Mouse (Mus musculus): ENCODE results near the gene Lhfpl1. TPM values are rescaled to one million over a fixed set of nuclear protein-coding genes. Genes with fewer than 3 reads are reported as not detected.

The Lhfpl1 gene
- not detected in 2 replicates for total RNA-seq (2012; rRNA removed)

GRCm38 (mm10) chrX:145348377-145349203 is at the start of gene Lhfpl1:
Lhfpl1 (minus strand) TSS chrX:145349089.
- no peaks in the 10 kb centered on the region for H3K36me3 ChIP-seq (ENCODE audit: control insufficient read depth, insufficient read depth, low read length, poor library complexity, severe bottlenecking)
- no peaks in the 10 kb centered on the region for H3K9me3 ChIP-seq (ENCODE audit: control insufficient read depth, insufficient read depth, low read depth, low read length)
- in situ Hi-C loops (cut with MboI; ENCODE audit: low sequenced_read_pairs in 2 of 2, unreplicated experiment in 2 of 2), result no loop called here
- no peak within 1 kb of the TSS for H3K9ac ChIP-seq (ENCODE audit: insufficient read depth, low read depth, low read length, poor library complexity, severe bottlenecking)
- H3K4me1 ChIP-seq (ENCODE audit: control insufficient read depth in 2 of 2, insufficient read depth in 2 of 2, low read length in 2 of 2, poor library complexity in 1 of 2), result no peaks in the 10 kb centered on the region
- no peak for TF ChIP-seq CHD2 (IDR thresholded peaks at IDR 0.05; ENCODE audit: low read depth, low read length)
- no peak for TF ChIP-seq HCFC1 (IDR thresholded peaks at IDR 0.05; ENCODE audit: borderline replicate concordance, insufficient read depth, low read length)
- TF ChIP-seq MAFK (IDR thresholded peaks at IDR 0.05; ENCODE audit: insufficient read depth, low read depth, low read length), result no peak
- TF ChIP-seq ZC3H11A (IDR thresholded peaks at IDR 0.05; ENCODE audit: borderline replicate concordance, low read depth, low read length), result no peak
- no peak for TF ChIP-seq ZNF384 (IDR thresholded peaks at IDR 0.05; ENCODE audit: low read depth, low read length)
- H3K27ac ChIP-seq (ENCODE audit: insufficient read depth, low read depth, low read length, poor library complexity, severe bottlenecking), result no peak within 1 kb of the TSS
- DNase-seq (ENCODE audit: low read depth, low spot score), result no peak
- H3K4me3 ChIP-seq (ENCODE audit: insufficient read depth in 1 of 2, low read depth in 1 of 2, low read length in 2 of 2, poor library complexity in 1 of 2, severe bottlenecking in 1 of 2), result no peak within 1 kb of the TSS

- no peak overlapping the region for H3K9ac ChIP-seq (ENCODE audit: insufficient read depth, low read depth, low read length, poor library complexity, severe bottlenecking)
- H3K27ac ChIP-seq (ENCODE audit: insufficient read depth, low read depth, low read length, poor library complexity, severe bottlenecking), result no peak overlapping the region
- DNase-seq (ENCODE audit: low read depth, low spot score), result no peak
- TF ChIP-seq ZNF384 (IDR thresholded peaks at IDR 0.05; ENCODE audit: low read depth, low read length), result no peak
- TF ChIP-seq CHD2 (IDR thresholded peaks at IDR 0.05; ENCODE audit: low read depth, low read length), result no peak
- no peak for TF ChIP-seq MAFK (IDR thresholded peaks at IDR 0.05; ENCODE audit: insufficient read depth, low read depth, low read length)
- no peak for TF ChIP-seq ZC3H11A (IDR thresholded peaks at IDR 0.05; ENCODE audit: borderline replicate concordance, low read depth, low read length)
- no peak for TF ChIP-seq HCFC1 (IDR thresholded peaks at IDR 0.05; ENCODE audit: borderline replicate concordance, insufficient read depth, low read length)
- no peaks in the 10 kb centered on the region for H3K9me3 ChIP-seq (ENCODE audit: control insufficient read depth, insufficient read depth, low read depth, low read length)
- H3K4me3 ChIP-seq (ENCODE audit: insufficient read depth in 1 of 2, low read depth in 1 of 2, low read length in 2 of 2, poor library complexity in 1 of 2, severe bottlenecking in 1 of 2), result no peak overlapping the region
- H3K4me1 ChIP-seq (ENCODE audit: control insufficient read depth in 2 of 2, insufficient read depth in 2 of 2, low read length in 2 of 2, poor library complexity in 1 of 2), result no peaks in the 10 kb centered on the region
- in situ Hi-C loops (cut with MboI; ENCODE audit: low sequenced_read_pairs in 2 of 2, unreplicated experiment in 2 of 2), result no loop called here
- no peaks in the 10 kb centered on the region for H3K36me3 ChIP-seq (ENCODE audit: control insufficient read depth, insufficient read depth, low read length, poor library complexity, severe bottlenecking)
These were observed 22.9 kb upstream of the Lhfpl1 start for GRCm38 (mm10) chrX:145371839-145372238.

GRCm38 (mm10) chrX:145362527-145362926 is 13.6 kb upstream of the Lhfpl1 start:
- no peak for TF ChIP-seq ZC3H11A (IDR thresholded peaks at IDR 0.05; ENCODE audit: borderline replicate concordance, low read depth, low read length)
- TF ChIP-seq CHD2 (IDR thresholded peaks at IDR 0.05; ENCODE audit: low read depth, low read length), result no peak
- no peak for TF ChIP-seq MAFK (IDR thresholded peaks at IDR 0.05; ENCODE audit: insufficient read depth, low read depth, low read length)
- no peak for TF ChIP-seq HCFC1 (IDR thresholded peaks at IDR 0.05; ENCODE audit: borderline replicate concordance, insufficient read depth, low read length)
- no peak for TF ChIP-seq ZNF384 (IDR thresholded peaks at IDR 0.05; ENCODE audit: low read depth, low read length)
- in situ Hi-C loops (cut with MboI; ENCODE audit: low sequenced_read_pairs in 2 of 2, unreplicated experiment in 2 of 2), result no loop called here
- no peak for DNase-seq (ENCODE audit: low read depth, low spot score)

GRCm38 (mm10) chrX:145342402-145342801 is 6.5 kb downstream of the Lhfpl1 start:
- Histone ChIP-seq H3K9ac (ENCODE audit: insufficient read depth, low read depth, low read length, poor library complexity, severe bottlenecking) (no peak overlapping the region), H3K27ac (ENCODE audit: insufficient read depth, low read depth, low read length, poor library complexity, severe bottlenecking) (no peak overlapping the region), H3K4me1 (ENCODE audit: control insufficient read depth in 2 of 2, insufficient read depth in 2 of 2, low read length in 2 of 2, poor library complexity in 1 of 2) (no peaks in the 10 kb centered on the region), H3K9me3 (ENCODE audit: control insufficient read depth, insufficient read depth, low read depth, low read length) (no peaks in the 10 kb centered on the region), H3K4me3 (ENCODE audit: insufficient read depth in 1 of 2, low read depth in 1 of 2, low read length in 2 of 2, poor library complexity in 1 of 2, severe bottlenecking in 1 of 2) (no peak overlapping the region), H3K36me3 (ENCODE audit: control insufficient read depth, insufficient read depth, low read length, poor library complexity, severe bottlenecking) (no peaks in the 10 kb centered on the region)
- no peak for TF ChIP-seq ZC3H11A (IDR thresholded peaks at IDR 0.05; ENCODE audit: borderline replicate concordance, low read depth, low read length)
- TF ChIP-seq MAFK (IDR thresholded peaks at IDR 0.05; ENCODE audit: insufficient read depth, low read depth, low read length), result no peak
- no peak for TF ChIP-seq ZNF384 (IDR thresholded peaks at IDR 0.05; ENCODE audit: low read depth, low read length)
- TF ChIP-seq CHD2 (IDR thresholded peaks at IDR 0.05; ENCODE audit: low read depth, low read length), result no peak
- TF ChIP-seq HCFC1 (IDR thresholded peaks at IDR 0.05; ENCODE audit: borderline replicate concordance, insufficient read depth, low read length), result no peak
- DNase-seq (ENCODE audit: low read depth, low spot score), result no peak
- in situ Hi-C loops (cut with MboI; ENCODE audit: low sequenced_read_pairs in 2 of 2, unreplicated experiment in 2 of 2), result no loop called here

More at GRCm38 (mm10) chrX:145362527-145362926, 13.6 kb upstream of the Lhfpl1 start:
- H3K9me3 ChIP-seq (ENCODE audit: control insufficient read depth, insufficient read depth, low read depth, low read length), result no peaks in the 10 kb centered on the region
- no peak overlapping the region for H3K4me3 ChIP-seq (ENCODE audit: insufficient read depth in 1 of 2, low read depth in 1 of 2, low read length in 2 of 2, poor library complexity in 1 of 2, severe bottlenecking in 1 of 2)
- no peak overlapping the region for H3K27ac ChIP-seq (ENCODE audit: insufficient read depth, low read depth, low read length, poor library complexity, severe bottlenecking)
- no peak overlapping the region for H3K9ac ChIP-seq (ENCODE audit: insufficient read depth, low read depth, low read length, poor library complexity, severe bottlenecking)
- H3K36me3 ChIP-seq (ENCODE audit: control insufficient read depth, insufficient read depth, low read length, poor library complexity, severe bottlenecking), result no peaks in the 10 kb centered on the region
- no peaks in the 10 kb centered on the region for H3K4me1 ChIP-seq (ENCODE audit: control insufficient read depth in 2 of 2, insufficient read depth in 2 of 2, low read length in 2 of 2, poor library complexity in 1 of 2)
